Comparison of ENCODE assay signal across 20 mouse cellular contexts in genomic region chr2:33232782-33233570, GRCm38 (mm10). TPM values are rescaled to one million over a fixed set of nuclear protein-coding genes. Genes with fewer than 3 reads are reported as not detected.
DNase-seq lines count a peak whose midpoint lies in the region; ATAC-seq lines count a peak whose summit lies in the region.
"Had no signal": no experiment of that assay in that cellular context is flagged by ENCODE, and none has a peak within 500 bp of the region (broad histone marks: within the 10 kb centered on the region; RNA-seq: fewer than 3 reads in every experiment).

No protein-coding gene starts in this region.

- H3K4me1 ChIP-seq in heart, embryonic 11.5 days (ENCODE audit: control insufficient read depth, insufficient read depth, low read length) = peaks cover 30% of the 10 kb centered on the region
- no peaks in the 10 kb centered on the region for H3K4me1 ChIP-seq in intestine, embryonic 16.5 days (ENCODE audit: control insufficient read depth, insufficient read depth, low read length)
- H3K4me1 ChIP-seq in intestine, embryonic 15.5 days (replicated peaks) = no peaks in the 10 kb centered on the region

- peaks cover 5% of the 10 kb centered on the region for H3K36me3 ChIP-seq in heart, embryonic 11.5 days (ENCODE audit: control insufficient read depth, insufficient read depth, low read length)
- H3K36me3 ChIP-seq in intestine, embryonic 16.5 days (ENCODE audit: control insufficient read depth, insufficient read depth, low read length) = no peaks in the 10 kb centered on the region
- no peaks in the 10 kb centered on the region for H3K36me3 ChIP-seq in intestine, embryonic 15.5 days
- H3K36me3 ChIP-seq: hindbrain, embryonic 15.5 days had no signal

- no peaks in the 10 kb centered on the region for H3K27me3 ChIP-seq in heart, embryonic 11.5 days (ENCODE audit: control insufficient read depth, insufficient read depth, low read length)
- H3K27me3 ChIP-seq in intestine, embryonic 16.5 days (replicated peaks; ENCODE audit: control insufficient read depth, insufficient read depth, low read length) = no peaks in the 10 kb centered on the region
- no peaks in the 10 kb centered on the region; the same call in 1 of the 2 replicates for H3K27me3 ChIP-seq in intestine, embryonic 15.5 days (replicated peaks)
- H3K27me3 ChIP-seq: forebrain, embryonic 13.5 days; hindbrain, embryonic 15.5 days had no signal

- H3K4me3 ChIP-seq in heart, embryonic 11.5 days (ENCODE audit: low read depth, low read length) = no peak overlapping the region
- H3K4me3 ChIP-seq in intestine, embryonic 16.5 days (ENCODE audit: low read length) = no peak overlapping the region
- no peak overlapping the region for H3K4me3 ChIP-seq in intestine, embryonic 15.5 days (replicated peaks)
- H3K4me3 ChIP-seq: embryonic facial prominence, embryonic 10.5 days; forebrain, embryonic 13.5 days; hindbrain, embryonic 15.5 days; midbrain, embryonic 10.5 days had no signal

- DNase-seq in heart, adult 18-20 months = no peak
- peak; percentile 58 to 65 for DNase-seq in kidney, adult 8-10 months
- DNase-seq in kidney, postnatal 14 days = peak; percentile 54
- no peak for DNase-seq in left cerebral cortex, adult 11 months (ENCODE audit: low spot score)
- DNase-seq in urinary bladder, postnatal 10 days (ENCODE audit: low spot score) = no peak
- DNase-seq: adrenal gland, postnatal 10 days; cerebellum, adult 11 months; cerebellum, postnatal 25 days; gastrocnemius, postnatal 36 days; layer of hippocampus, postnatal 36 days; lung, adult 2 months; lung, postnatal 4 days; right cerebral cortex, adult 18-20 months had no signal

- peak overlapping the region; percentile 35; the same call in 1 of the 2 replicates for H3K27ac ChIP-seq in heart, embryonic 11.5 days (ENCODE audit: low read depth, low read length)
- no peak overlapping the region for H3K27ac ChIP-seq in intestine, embryonic 16.5 days (ENCODE audit: low read length)
- no peak overlapping the region for H3K27ac ChIP-seq in intestine, embryonic 15.5 days
- H3K27ac ChIP-seq: embryonic facial prominence, embryonic 10.5 days; hindbrain, embryonic 15.5 days had no signal

- no peaks in the 10 kb centered on the region for H3K9me3 ChIP-seq in heart, embryonic 11.5 days (replicated peaks; ENCODE audit: control insufficient read depth, low read length)
- no peaks in the 10 kb centered on the region for H3K9me3 ChIP-seq in intestine, embryonic 16.5 days (ENCODE audit: control insufficient read depth, low read length)
- H3K9me3 ChIP-seq in intestine, embryonic 15.5 days = no peaks in the 10 kb centered on the region
- H3K9me3 ChIP-seq: embryonic facial prominence, embryonic 10.5 days; forebrain, embryonic 13.5 days; hindbrain, embryonic 15.5 days; midbrain, embryonic 10.5 days had no signal

- H3K9ac ChIP-seq in heart, embryonic 11.5 days (ENCODE audit: low read depth, low read length) = no peak overlapping the region
- H3K9ac ChIP-seq in intestine, embryonic 16.5 days (ENCODE audit: low read depth, low read length) = peak overlapping the region; percentile 10; the same call in 1 of the 2 replicates
- H3K9ac ChIP-seq in intestine, embryonic 15.5 days = no peak overlapping the region
- H3K9ac ChIP-seq: forebrain, embryonic 13.5 days; hindbrain, embryonic 15.5 days had no signal

- WGBS in heart, embryonic 11.5 days (ENCODE audit: insufficient replicate concordance) = 71% methylated on average over 6 of the region's 6 CpGs
- 79% methylated on average over 6 of the region's 6 CpGs for WGBS in intestine, embryonic 16.5 days
- WGBS in intestine, embryonic 15.5 days = 75% methylated on average over 6 of the region's 6 CpGs

- H3K4me2 ChIP-seq in heart, embryonic 11.5 days = no peak overlapping the region
- H3K4me2 ChIP-seq in intestine, embryonic 16.5 days (ENCODE audit: low read depth, low read length) = no peak overlapping the region
- H3K4me2 ChIP-seq in intestine, embryonic 15.5 days (replicated peaks) = no peak overlapping the region
- H3K4me2 ChIP-seq: forebrain, embryonic 13.5 days; hindbrain, embryonic 15.5 days had no signal

- ATAC-seq in heart, embryonic 11.5 days (replicated peaks; ENCODE audit: insufficient number of reproducible peaks, low FRiP score, low TSS enrichment) = no peak
- ATAC-seq in intestine, embryonic 16.5 days = no peak; the same call in 1 of the 2 replicates
- no peak for ATAC-seq in intestine, embryonic 15.5 days
- ATAC-seq: forebrain, embryonic 13.5 days had no signal

RNA-seq across cellular contexts. Expression of gene Angptl2, which starts 17.1 kb away (rescaled TPM):
- polyA plus RNA-seq in heart, embryonic 11.5 days (2014; fragmentation: Nextera tagmentation; extraction: Ambion mirVana) = 34.3 and 47.8 TPM in 2 replicates
- 10 to 100 TPM; 38.7 to 43.8 TPM for total RNA-seq in heart, adult 18-20 months (2021)
- polyA plus RNA-seq in intestine, embryonic 16.5 days (2015; fragmentation: Nextera tagmentation; extraction: Ambion mirVana) = 41.6 and 42.9 TPM in 2 replicates
- 36.8 and 38.5 TPM in 2 replicates for polyA plus RNA-seq in intestine, embryonic 15.5 days (2015; fragmentation: Nextera tagmentation; extraction: Ambion mirVana)

Comparison
In these comparisons a context has a peak if more than half of its experiments do, and no peak if none do; other contexts are left out.
1. DNase-seq: peak in kidney, adult 8-10 months (2 of 2) and kidney, postnatal 14 days (single experiment); none in heart, adult 18-20 months (0 of 2), left cerebral cortex, adult 11 months (single experiment) and urinary bladder, postnatal 10 days (single experiment).